Mouse (Mus musculus): Measurements from ENCODE around the gene Ppp2r5b. TPM values are rescaled to one million over a fixed set of nuclear protein-coding genes. Genes with fewer than 3 reads are reported as not detected.

Ppp2r5b gene
- total and polyA plus RNA-seq, 3 experiments = 2.8 to 9.8 (median 3.4) TPM

DNA sequence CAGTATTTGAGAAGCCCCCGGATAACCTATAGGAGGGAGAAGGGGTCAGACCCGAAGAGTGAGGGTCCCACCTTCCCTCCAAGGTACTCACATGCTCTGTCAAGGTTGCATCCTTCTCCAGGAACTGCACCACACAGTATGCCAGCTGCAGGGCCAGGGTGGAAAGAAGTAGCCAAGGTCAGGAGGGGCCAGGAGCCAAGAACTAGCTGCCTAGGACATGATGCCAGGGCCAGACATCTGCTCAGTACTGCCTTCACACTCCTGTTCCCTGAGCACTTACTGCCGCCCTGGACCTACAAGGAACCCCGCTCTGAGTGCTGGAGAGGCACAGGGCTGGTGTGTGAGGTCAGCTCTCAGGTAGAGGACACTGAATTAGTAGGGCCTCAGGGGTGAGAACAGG, 5.3 kb downstream of the Ppp2r5b start:
- Histone ChIP-seq H3K9ac (ENCODE audit: insufficient read depth, low read depth) (no peak overlapping the region), H3K36me3 (replicated peaks in 1 of 2; ENCODE audit: control insufficient read depth in 1 of 2, insufficient read depth in 1 of 2, low read length in 1 of 2) (peaks cover 14 to 40% of the 10 kb centered on the region in 2 experiments), H3K27ac (ENCODE audit: insufficient read depth, low read depth) (no peak overlapping the region), H3K4me1 (ENCODE audit: control insufficient read depth in 1 of 2, insufficient read depth in 2 of 2) (peaks cover 2 to 27% of the 10 kb centered on the region in 2 experiments; a peak in 2 of 4 replicates), H3K4me2 (ENCODE audit: insufficient read depth, low read depth, poor library complexity, severe bottlenecking) (no peak overlapping the region), H3K27me3 (replicated peaks) (no peaks in the 10 kb centered on the region), H3K4me3 (replicated peaks in 1 of 3; ENCODE audit: low read depth in 2 of 3, low read length in 2 of 3, poor library complexity in 1 of 3) (no peak overlapping the region), H3K9me3 (replicated peaks; ENCODE audit: low read length) (no peaks in the 10 kb centered on the region), H3K79me2 (replicated peaks; ENCODE audit: control insufficient read depth, extremely low read depth, insufficient read depth, poor library complexity, severe bottlenecking) (no peaks in the 10 kb centered on the region)
- in situ Hi-C loops (cut with MboI; ENCODE audit: low pct_ligation_motif_present, low pct_unique_long_range_greater_than_20kb, low sequenced_read_pairs) = loop anchor here (5.0 kb wide), 1 partner anchor 73 kb away; no protein-coding TSS in a partner anchor
- no peak for TF ChIP-seq UBTF (IDR thresholded peaks at IDR 0.05; ENCODE audit: low read depth, low read length)
- no peak for TF ChIP-seq NELFE (IDR thresholded peaks at IDR 0.05; ENCODE audit: low read depth, low read length)
- TF ChIP-seq MAX (IDR thresholded peaks at IDR 0.05; ENCODE audit: low read length) = no peak
- no peak for TF ChIP-seq MEF2A (IDR thresholded peaks at IDR 0.05; ENCODE audit: borderline replicate concordance, low read depth, low read length)
- no peak for TF ChIP-seq POLR2AphosphoS2 (IDR thresholded peaks at IDR 0.05; ENCODE audit: low read depth, low read length)
- no peak for TF ChIP-seq POLR2A (IDR thresholded peaks at IDR 0.05; ENCODE audit: low read depth, low read length)
- no peak for TF ChIP-seq JUN (IDR thresholded peaks at IDR 0.05; ENCODE audit: insufficient read depth, low read depth, low read length)
- TF ChIP-seq MYC (IDR thresholded peaks at IDR 0.05; ENCODE audit: low read depth, low read length) = no peak
- no peak for TF ChIP-seq ZC3H11A (IDR thresholded peaks at IDR 0.05; ENCODE audit: low read depth, low read length)
- no peak for TF ChIP-seq CHD2 (IDR thresholded peaks at IDR 0.05; ENCODE audit: low read length)
- TF ChIP-seq PAX5 (IDR thresholded peaks at IDR 0.05; ENCODE audit: low read length) = no peak
- no peak for TF ChIP-seq IRF4 (IDR thresholded peaks at IDR 0.05; ENCODE audit: low read depth, low read length)
- TF ChIP-seq ZMIZ1 (IDR thresholded peaks at IDR 0.05; ENCODE audit: low read depth, low read length) = no peak
- no peak for TF ChIP-seq EP300 (IDR thresholded peaks at IDR 0.05; ENCODE audit: low read length)
- TF ChIP-seq CHD1 (IDR thresholded peaks at IDR 0.05; ENCODE audit: low read depth, low read length) = no peak
- DNase-seq (ENCODE audit: extremely low read depth) = no peak
- dilution Hi-C loops (cut with MboI; ENCODE audit: extremely low pct_ligation_motif_present, extremely low pct_unique_long_range_greater_than_20kb, low sequenced_read_pairs) = no loop called here

GRCm38 (mm10) chr19:6227864-6228263, 7.8 kb downstream of the Ppp2r5b start:
- Histone ChIP-seq H3K9me3 (replicated peaks; ENCODE audit: low read length) (no peaks in the 10 kb centered on the region), H3K79me2 (replicated peaks; ENCODE audit: control insufficient read depth, extremely low read depth, insufficient read depth, poor library complexity, severe bottlenecking) (no peaks in the 10 kb centered on the region), H3K4me1 (ENCODE audit: control insufficient read depth in 1 of 2, insufficient read depth in 2 of 2) (peaks cover 2 to 23% of the 10 kb centered on the region in 2 experiments; a peak in 2 of 4 replicates), H3K4me2 (ENCODE audit: insufficient read depth, low read depth, poor library complexity, severe bottlenecking) (no peak overlapping the region), H3K27ac (ENCODE audit: insufficient read depth, low read depth) (no peak overlapping the region), H3K27me3 (replicated peaks) (no peaks in the 10 kb centered on the region), H3K9ac (ENCODE audit: insufficient read depth, low read depth) (no peak overlapping the region), H3K4me3 (replicated peaks in 1 of 3; ENCODE audit: low read depth in 2 of 3, low read length in 2 of 3, poor library complexity in 1 of 3) (no peak overlapping the region), H3K36me3 (replicated peaks in 1 of 2; ENCODE audit: control insufficient read depth in 1 of 2, insufficient read depth in 1 of 2, low read length in 1 of 2) (peaks cover 14 to 37% of the 10 kb centered on the region in 2 experiments)
- no peak for TF ChIP-seq CHD1 (IDR thresholded peaks at IDR 0.05; ENCODE audit: low read depth, low read length)
- no peak for TF ChIP-seq USF2 (conservative IDR thresholded peaks at IDR 0.05; ENCODE audit: low read depth, low read length)
- no peak for TF ChIP-seq CHD2 (IDR thresholded peaks at IDR 0.05; ENCODE audit: low read length)
- no peak for TF ChIP-seq ZNF384 (IDR thresholded peaks at IDR 0.05; ENCODE audit: low read depth, low read length)
- TF ChIP-seq ELF1 (IDR thresholded peaks at IDR 0.05; ENCODE audit: low read depth, low read length) = no peak
- no peak for TF ChIP-seq UBTF (IDR thresholded peaks at IDR 0.05; ENCODE audit: low read depth, low read length)
- no peak for TF ChIP-seq TBP (conservative IDR thresholded peaks at IDR 0.05; ENCODE audit: low read depth, low read length)
- no peak for TF ChIP-seq SIN3A (IDR thresholded peaks at IDR 0.05; ENCODE audit: low read length)
- no peak for TF ChIP-seq BHLHE40 (IDR thresholded peaks at IDR 0.05; ENCODE audit: low read depth, low read length)
- TF ChIP-seq RAD21 (IDR thresholded peaks at IDR 0.05; ENCODE audit: low read depth, low read length) = no peak
- no peak for TF ChIP-seq USF1 (IDR thresholded peaks at IDR 0.05; ENCODE audit: low read depth, low read length)
- TF ChIP-seq MXI1 (IDR thresholded peaks at IDR 0.05; ENCODE audit: low read depth, low read length) = no peak
- no peak for TF ChIP-seq POLR2AphosphoS2 (IDR thresholded peaks at IDR 0.05; ENCODE audit: low read depth, low read length)
- TF ChIP-seq MAX (IDR thresholded peaks at IDR 0.05; ENCODE audit: low read length) = no peak
- no peak for TF ChIP-seq KAT2A (IDR thresholded peaks at IDR 0.05; ENCODE audit: insufficient replicate concordance, low read length)
- TF ChIP-seq ZMIZ1 (IDR thresholded peaks at IDR 0.05; ENCODE audit: low read depth, low read length) = no peak
- TF ChIP-seq ZC3H11A (IDR thresholded peaks at IDR 0.05; ENCODE audit: low read depth, low read length) = no peak
- TF ChIP-seq PAX5 (IDR thresholded peaks at IDR 0.05; ENCODE audit: low read length) = no peak
- no peak for TF ChIP-seq SMC3 (IDR thresholded peaks at IDR 0.05; ENCODE audit: low read depth, low read length)
- no peak for TF ChIP-seq MEF2A (IDR thresholded peaks at IDR 0.05; ENCODE audit: borderline replicate concordance, low read depth, low read length)
- no peak for DNase-seq (ENCODE audit: extremely low read depth)
- dilution Hi-C loops (cut with MboI; ENCODE audit: extremely low pct_ligation_motif_present, extremely low pct_unique_long_range_greater_than_20kb, low sequenced_read_pairs) (no loop called here), in situ Hi-C loops (cut with MboI; ENCODE audit: low pct_ligation_motif_present, low pct_unique_long_range_greater_than_20kb, low sequenced_read_pairs) (no loop called here)
